Mouse (Mus musculus) kidney, embryonic 16.5 days (tissue): ENCODE results near the gene Gm42742. TPM values are rescaled to one million over a fixed set of nuclear protein-coding genes. Genes with fewer than 3 reads are reported as not detected.

Experiments used
- ATAC-seq: fragments of 200-750 bp; cut with Nextera tagmentation; 2 replicates; pipeline ENCODE4 v1.8.0; 2017; ENCODE audit warnings: moderate TSS enrichment; ENCODE audit not compliant: low FRiP score, low TSS enrichment
- H3K27ac ChIP-seq: fragments of 300-500 bp; sonication (generic); 2 replicates; pipeline ENCODE4 v1.5.1; 2014; ENCODE audit warnings: low read length
- H3K27me3 ChIP-seq: fragments of 300-500 bp; sonication (generic); 2 replicates; pipeline ENCODE4 v1.6.1; 2014; ENCODE audit warnings: low read length, control low read depth, mixed read lengths; ENCODE audit not compliant: insufficient read depth
- H3K36me3 ChIP-seq: fragments of 300-500 bp; sonication (generic); 2 replicates; pipeline ENCODE4 v1.6.1; 2014; ENCODE audit warnings: low read length, control low read depth, mixed read lengths; ENCODE audit not compliant: insufficient read depth
- H3K4me1 ChIP-seq: fragments of 300-500 bp; sonication (generic); 2 replicates; pipeline ENCODE4 v1.6.1; 2014; ENCODE audit warnings: low read length, control low read depth, mixed read lengths; ENCODE audit not compliant: insufficient read depth
- H3K4me2 ChIP-seq: fragments of 300-500 bp; sonication (generic); replicated peaks from 2 replicates; pipeline ENCODE4 v1.6.1; 2014; ENCODE audit warnings: low read depth, low read length
- H3K4me3 ChIP-seq: fragments of 300-500 bp; sonication (generic); 2 replicates; pipeline ENCODE4 v1.5.1; 2014; ENCODE audit warnings: mild to moderate bottlenecking, low read length
- H3K9ac ChIP-seq: fragments of 300-500 bp; sonication (generic); replicated peaks from 2 replicates; pipeline ENCODE4 v1.6.1; 2014; ENCODE audit warnings: low read length
- H3K9me3 ChIP-seq: fragments of 300-500 bp; sonication (generic); 2 replicates; pipeline ENCODE4 v1.6.1; 2016; ENCODE audit warnings: low read length, control low read depth
- WGBS: fragments of 180-500 bp; shearing (Covaris S2); extraction: QIAGEN DNeasy Blood & Tissue Kit; methylation state at CpG from one replicate; pipeline ENCODE4 v1.1.7; 2014; 5-methylcytosine and 5-hydroxymethylcytosine counted together
- polyA plus RNA-seq: library from polyadenylated mRNA; unstranded; fragments of >200 nt; fragmentation: Nextera tagmentation; extraction: Ambion mirVana; gene quantifications from 2 replicates; pipeline ENCODE4 v1.2.1, GENCODE M21; 2015

The Gm42742 gene
- polyA plus RNA-seq, 1 experiment from 2014 or later, result 51.6 TPM

GRCm38 (mm10) chr7:126982054-126982453 is 38.8 kb downstream of the Gm42742 start:
- Histone ChIP-seq H3K27me3 (no peaks in the 10 kb centered on the region), H3K4me3 (no peak overlapping the region), H3K9me3 (no peaks in the 10 kb centered on the region), H3K36me3 (peaks cover 30% of the 10 kb centered on the region), H3K27ac (no peak overlapping the region), H3K9ac (no peak overlapping the region), H3K4me2 (no peak overlapping the region), H3K4me1 (peaks cover under 1% of the 10 kb centered on the region; the same call in 1 of the 2 replicates)
- 91% methylated on average over 4 of the region's 4 CpGs for WGBS
- ATAC-seq, result no peak

- no peaks in the 10 kb centered on the region for H3K27me3 ChIP-seq
- H3K9ac ChIP-seq, result no peak overlapping the region
- H3K4me2 ChIP-seq, result no peak overlapping the region
- H3K36me3 ChIP-seq, result peaks cover 30% of the 10 kb centered on the region
- no peak overlapping the region for H3K4me3 ChIP-seq
- ATAC-seq, result no peak
- H3K9me3 ChIP-seq, result no peaks in the 10 kb centered on the region
- peaks cover 3% of the 10 kb centered on the region; the same call in 1 of the 2 replicates for H3K4me1 ChIP-seq
- H3K27ac ChIP-seq, result no peak overlapping the region
- WGBS, result 83% methylated on average over 2 of the region's 2 CpGs
These were observed 39.3 kb downstream of the Gm42742 start for GRCm38 (mm10) chr7:126981601-126982000.

GRCm38 (mm10) chr7:126978841-126979240 is 42.1 kb downstream of the Gm42742 start:
- Histone ChIP-seq H3K36me3 (peaks cover 30% of the 10 kb centered on the region), H3K27ac (no peak overlapping the region), H3K9ac (no peak overlapping the region), H3K4me1 (peaks cover 6% of the 10 kb centered on the region), H3K4me3 (no peak overlapping the region), H3K4me2 (no peak overlapping the region), H3K9me3 (no peaks in the 10 kb centered on the region), H3K27me3 (no peaks in the 10 kb centered on the region)
- no peak for ATAC-seq
- 82% methylated on average over 6 of the region's 6 CpGs for WGBS

GRCm38 (mm10) chr7:126976878-126977459 is 43.9 kb downstream of the Gm42742 start:
- H3K4me3 ChIP-seq, result peak overlapping the region; percentile 99
- 26% methylated on average over 14 of the region's 14 CpGs for WGBS
- no peak for ATAC-seq
- H3K9me3 ChIP-seq, result no peaks in the 10 kb centered on the region
- H3K4me1 ChIP-seq, result peaks cover 6% of the 10 kb centered on the region
- peak overlapping the region; percentile 98 for H3K27ac ChIP-seq
- H3K4me2 ChIP-seq, result peak overlapping the region; percentile 82
- H3K36me3 ChIP-seq, result peaks cover 30% of the 10 kb centered on the region
- H3K27me3 ChIP-seq, result no peaks in the 10 kb centered on the region
- H3K9ac ChIP-seq, result peak overlapping the region; percentile 98

GRCm38 (mm10) chr7:126975950-126976866 is 44.7 kb downstream of the Gm42742 start, which contains the start of gene Cdiptos:
Gene Cdiptos, minus strand, starts transcription at chr7:126976098.
- under 1% methylated on average over 54 of the region's 55 CpGs for WGBS
- Histone ChIP-seq H3K4me1 (peaks cover 6% of the 10 kb centered on the region), H3K4me2 (peak within 1 kb of the TSS; percentile 82), H3K36me3 (peaks cover 26% of the 10 kb centered on the region), H3K27me3 (no peaks in the 10 kb centered on the region), H3K4me3 (peak within 1 kb of the TSS; percentile 99), H3K9me3 (no peaks in the 10 kb centered on the region), H3K27ac (peak within 1 kb of the TSS; percentile 98), H3K9ac (peak within 1 kb of the TSS; percentile 98)
- peak; percentile 97 for ATAC-seq

GRCm38 (mm10) chr7:126975893-126975949 is 45.2 kb downstream of the Gm42742 start, which contains the start of gene Cdipt:
Gene Cdipt, plus strand, starts transcription at chr7:126975914.
- peak within 1 kb of the TSS; percentile 82 for H3K4me2 ChIP-seq
- H3K4me1 ChIP-seq, result peaks cover 6% of the 10 kb centered on the region
- peak within 1 kb of the TSS; percentile 98 for H3K27ac ChIP-seq
- H3K9me3 ChIP-seq, result no peaks in the 10 kb centered on the region
- 10% methylated on average over 1 of the region's 1 CpGs for WGBS
- H3K36me3 ChIP-seq, result peaks cover 24% of the 10 kb centered on the region
- no peaks in the 10 kb centered on the region for H3K27me3 ChIP-seq
- no peak for ATAC-seq
- peak within 1 kb of the TSS; percentile 98 for H3K9ac ChIP-seq
- peak within 1 kb of the TSS; percentile 99 for H3K4me3 ChIP-seq

GRCm38 (mm10) chr7:126975493-126975892 is 45.4 kb downstream of the Gm42742 start:
- peak; percentile 21 for ATAC-seq
- Histone ChIP-seq H3K9ac (peak overlapping the region; percentile 60), H3K36me3 (peaks cover 24% of the 10 kb centered on the region), H3K27ac (peak overlapping the region; percentile 98), H3K4me1 (peaks cover 6% of the 10 kb centered on the region), H3K9me3 (no peaks in the 10 kb centered on the region), H3K4me3 (peak overlapping the region; percentile 99), H3K27me3 (no peaks in the 10 kb centered on the region), H3K4me2 (peak overlapping the region; percentile 82)
- WGBS, result 10% methylated on average over 8 of the region's 8 CpGs

GRCm38 (mm10) chr7:126967361-126967760 is 53.5 kb downstream of the Gm42742 start:
- ATAC-seq, result no peak; the same call in 1 of the 2 replicates

GRCm38 (mm10) chr7:126965568-126965967 is 55.3 kb downstream of the Gm42742 start:
- Histone ChIP-seq H3K27ac (no peak overlapping the region), H3K27me3 (peaks cover 14% of the 10 kb centered on the region), H3K9ac (no peak overlapping the region), H3K9me3 (no peaks in the 10 kb centered on the region), H3K4me2 (no peak overlapping the region), H3K36me3 (no peaks in the 10 kb centered on the region), H3K4me1 (no peaks in the 10 kb centered on the region), H3K4me3 (no peak overlapping the region)
- WGBS, result 52% methylated on average over 3 of the region's 3 CpGs
- no peak for ATAC-seq

More at GRCm38 (mm10) chr7:126967361-126967760, 53.5 kb downstream of the Gm42742 start:
- Histone ChIP-seq H3K4me3 (no peak overlapping the region), H3K27ac (no peak overlapping the region), H3K4me2 (no peak overlapping the region), H3K27me3 (peaks cover 11% of the 10 kb centered on the region), H3K9ac (no peak overlapping the region), H3K4me1 (no peaks in the 10 kb centered on the region), H3K9me3 (no peaks in the 10 kb centered on the region), H3K36me3 (no peaks in the 10 kb centered on the region)
- 64% methylated on average over 6 of the region's 6 CpGs for WGBS
